Mouse (Mus musculus): ENCODE data around the gene Rnf187.

Rnf187 gene

GRCm38 (mm10) chr11:58903511-58904409 lies 35.0 kb downstream of the Rnf187 start, which contains the start of gene Zfp39:
Gene Zfp39, minus strand, starts transcription at chr11:58904225.
- DNase-seq (ENCODE audit: low read depth, low spot score) = peak; percentile 92

DNA sequence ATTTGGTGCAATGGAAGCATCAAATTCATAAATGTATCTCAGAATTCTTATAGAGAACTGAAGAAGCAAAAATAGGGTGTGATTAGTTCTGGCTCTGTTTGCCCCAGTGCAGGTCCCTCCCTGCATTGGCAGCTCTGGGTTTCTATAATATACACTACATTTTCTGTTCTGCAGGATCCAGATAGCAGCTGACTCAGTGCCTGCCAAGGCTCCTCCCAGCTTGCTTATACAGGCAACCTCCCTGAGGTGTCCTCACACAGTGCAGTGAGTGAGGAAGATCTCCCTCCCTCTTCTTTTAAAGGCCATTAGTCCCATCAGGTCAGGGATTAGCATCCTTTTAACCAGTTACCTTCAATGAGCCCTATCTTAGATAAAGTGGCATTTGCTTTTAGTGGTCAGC lies 37.6 kb downstream of the Rnf187 start:
- DNase-seq (ENCODE audit: low read depth, low spot score) = no peak

DNA sequence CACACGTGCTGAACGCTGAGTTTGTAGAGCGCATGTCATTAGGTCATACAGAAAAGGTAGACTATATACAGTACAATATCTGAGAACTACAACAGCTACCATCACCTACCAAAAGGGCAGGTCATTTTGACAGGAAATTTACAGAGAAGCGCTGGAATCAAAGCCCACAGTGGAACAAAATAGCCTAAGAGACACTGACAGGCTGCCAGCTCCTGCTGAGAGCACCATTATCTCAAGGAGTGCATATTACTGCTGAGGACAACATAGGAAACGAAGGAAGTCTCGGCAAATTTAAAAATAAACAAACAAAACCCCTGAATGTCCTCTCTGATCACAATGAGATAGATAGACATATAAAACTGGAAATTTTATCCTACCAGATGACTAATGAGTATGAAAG lies 41.2 kb downstream of the Rnf187 start:
- DNase-seq (ENCODE audit: low read depth, low spot score) = no peak

- no peak for DNase-seq (ENCODE audit: low read depth, low spot score)
Observed at GRCm38 (mm10) chr11:58894456-58894855, 44.3 kb downstream of the Rnf187 start.

GRCm38 (mm10) chr11:58890511-58890910 lies 48.2 kb downstream of the Rnf187 start:
- DNase-seq (ENCODE audit: low read depth, low spot score) = no peak

GRCm38 (mm10) chr11:58883756-58884155 lies 55.0 kb downstream of the Rnf187 start:
- no peak for DNase-seq (ENCODE audit: low read depth, low spot score)

Data from 3T3-L1 (cell line).